Mouse (Mus musculus) layer of hippocampus, adult 2 months (tissue): ENCODE measurements around the gene Xpo6. TPM values are rescaled to one million over a fixed set of nuclear protein-coding genes. Genes with fewer than 3 reads are reported as not detected.

Source experiments
- DNase-seq, 2 experiments: peaks; one replicate each; pipeline ENCODE4 v3.0.0; 2022; ENCODE audit warnings: low spot score in 2 of 2
- H3K27ac ChIP-seq: fragments of 200-600 bp; 2 replicates; pipeline ENCODE4 v1.8.1; 2022
- H3K4me3 ChIP-seq: fragments of 200-600 bp; 2 replicates; pipeline ENCODE4 v1.8.1; 2022; ENCODE audit warnings: mild to moderate bottlenecking
- CTCF ChIP-seq: fragments of 200-600 bp; conservative IDR thresholded peaks from 2 replicates; pipeline ENCODE4 v1.8.1; 2022; ENCODE audit warnings: antibody characterized with exemption, mild to moderate bottlenecking, moderate library complexity
- total RNA-seq, 2 experiments: library from RNA; stranded (reverse); gene quantifications; 2 replicates each; pipeline ENCODE4 v1.2.3; 2021

The Xpo6 gene
- total RNA-seq, 2 experiments from 2014 or later, result 91.1 to 92.3 TPM

GRCm38 (mm10) chr7:126181487-126181886 is 18.8 kb downstream of the Xpo6 start:
- no peak overlapping the region for H3K27ac ChIP-seq
- no peak for DNase-seq
- no peak for TF ChIP-seq CTCF
- no peak overlapping the region for H3K4me3 ChIP-seq

- DNase-seq, result no peak
- Histone ChIP-seq H3K4me3 (no peak overlapping the region), H3K27ac (no peak overlapping the region)
- TF ChIP-seq CTCF, result no peak
These were observed 19.3 kb downstream of the Xpo6 start for GRCm38 (mm10) chr7:126180956-126181355.

GRCm38 (mm10) chr7:126178804-126179203 is 21.5 kb downstream of the Xpo6 start:
- Histone ChIP-seq H3K4me3 (no peak overlapping the region), H3K27ac (no peak overlapping the region)
- DNase-seq, result no peak
- TF ChIP-seq CTCF, result no peak

GRCm38 (mm10) chr7:126175999-126176398 is 24.3 kb downstream of the Xpo6 start:
- TF ChIP-seq CTCF, result peak; percentile 63
- no peak overlapping the region for H3K4me3 ChIP-seq
- no peak overlapping the region for H3K27ac ChIP-seq
- no peak for DNase-seq

- no peak for DNase-seq
- Histone ChIP-seq H3K27ac (no peak overlapping the region; the same call in 1 of the 2 replicates), H3K4me3 (no peak overlapping the region)
- no peak for TF ChIP-seq CTCF
These were observed 24.8 kb downstream of the Xpo6 start for GRCm38 (mm10) chr7:126175456-126175855.

GRCm38 (mm10) chr7:126174863-126175262 is 25.4 kb downstream of the Xpo6 start:
- DNase-seq, result no peak
- Histone ChIP-seq H3K4me3 (no peak overlapping the region), H3K27ac (no peak overlapping the region; the same call in 1 of the 2 replicates)
- no peak for TF ChIP-seq CTCF

GRCm38 (mm10) chr7:126172001-126172400 is 28.3 kb downstream of the Xpo6 start:
- H3K27ac ChIP-seq, result no peak overlapping the region
- H3K4me3 ChIP-seq, result no peak overlapping the region
- TF ChIP-seq CTCF, result no peak
- no peak for DNase-seq

- Histone ChIP-seq H3K27ac (no peak overlapping the region), H3K4me3 (no peak overlapping the region)
- no peak for DNase-seq
- no peak for TF ChIP-seq CTCF
These were observed 31.7 kb downstream of the Xpo6 start for GRCm38 (mm10) chr7:126168584-126168983.

- DNase-seq, result no peak
- Histone ChIP-seq H3K4me3 (no peak overlapping the region), H3K27ac (no peak overlapping the region)
- no peak for TF ChIP-seq CTCF
These were observed 32.9 kb downstream of the Xpo6 start for GRCm38 (mm10) chr7:126167426-126167825.

GRCm38 (mm10) chr7:126166571-126166970 is 33.7 kb downstream of the Xpo6 start:
- TF ChIP-seq CTCF, result no peak
- Histone ChIP-seq H3K27ac (no peak overlapping the region), H3K4me3 (no peak overlapping the region)
- no peak for DNase-seq

- no peak for DNase-seq
- no peak overlapping the region for H3K4me3 ChIP-seq
- TF ChIP-seq CTCF, result no peak
- H3K27ac ChIP-seq, result no peak overlapping the region
These were observed 42.1 kb downstream of the Xpo6 start for GRCm38 (mm10) chr7:126158238-126158637.

- no peak for TF ChIP-seq CTCF
These were observed 44.6 kb downstream of the Xpo6 start for GRCm38 (mm10) chr7:126155746-126156145.

GRCm38 (mm10) chr7:126154731-126155130 is 45.6 kb downstream of the Xpo6 start:
- TF ChIP-seq CTCF, result no peak

More at GRCm38 (mm10) chr7:126155746-126156145, 44.6 kb downstream of the Xpo6 start:
- H3K27ac ChIP-seq, result no peak overlapping the region
- H3K4me3 ChIP-seq, result no peak overlapping the region
- DNase-seq, result no peak

GRCm38 (mm10) chr7:126152324-126152723 is 48.0 kb downstream of the Xpo6 start:
- Histone ChIP-seq H3K4me3 (no peak overlapping the region), H3K27ac (no peak overlapping the region)
- TF ChIP-seq CTCF, result no peak
- DNase-seq, result no peak

More at GRCm38 (mm10) chr7:126154731-126155130, 45.6 kb downstream of the Xpo6 start:
- DNase-seq, result no peak
- no peak overlapping the region for H3K27ac ChIP-seq
- no peak overlapping the region for H3K4me3 ChIP-seq

- no peak for DNase-seq
- Histone ChIP-seq H3K4me3 (no peak overlapping the region), H3K27ac (no peak overlapping the region)
- TF ChIP-seq CTCF, result no peak
These were observed 54.1 kb downstream of the Xpo6 start for GRCm38 (mm10) chr7:126146156-126146555.
